Mouse (Mus musculus) frontal cortex, adult 2 months (tissue): ENCODE measurements around the gene Ugt1a6b. TPM values are rescaled to one million over a fixed set of nuclear protein-coding genes. Genes with fewer than 3 reads are reported as not detected.
A peak's percentile ranks its signal among the peaks of the same experiment; 100 is the strongest.
"Not testable (repeated sequence)": the region's sequence is repeated elsewhere in the genome, so short reads cannot be mapped to it uniquely, and the experiment has no call there.

ENCODE experiments used
- DNase-seq, 2 experiments: peaks; one replicate each; pipeline ENCODE4 v3.0.0; 2022; ENCODE audit warnings: low spot score in 1 of 2; ENCODE audit errors: extremely low spot score in 1 of 2
- polyA plus RNA-seq: library from polyadenylated mRNA; depleted of rRNA; stranded (reverse); fragments of >200 nt; gene quantifications from 2 replicates; pipeline ENCODE4 v1.2.3, GENCODE M21; 2012; rRNA removed

Ugt1a6b gene
- polyA plus RNA-seq: 0.06 and 0.08 TPM in 2 replicates

- DNase-seq: not testable (repeated sequence)
Observed at GRCm38 (mm10) chr1:88103019-88103418, at the start of gene Ugt1a6b. Gene Ugt1a6b, plus strand, starts transcription at chr1:88103252.

GRCm38 (mm10) chr1:88055088-88055487, 48.0 kb upstream of the Ugt1a6b start, which contains the start of gene Ugt1a10:
Gene Ugt1a10, plus strand, starts transcription at chr1:88055388.
- DNase-seq: no peak

GRCm38 (mm10) chr1:88066472-88067102, 36.5 kb upstream of the Ugt1a6b start:
- not testable (repeated sequence) for DNase-seq

- no peak for DNase-seq
Observed at GRCm38 (mm10) chr1:88070495-88070894, 32.6 kb upstream of the Ugt1a6b start, which contains the start of gene Ugt1a9. Gene Ugt1a9, plus strand, starts transcription at chr1:88070800.

- no peak for DNase-seq
Observed at GRCm38 (mm10) chr1:88070902-88071301, 32.1 kb upstream of the Ugt1a6b start.

GRCm38 (mm10) chr1:88074471-88074870, 28.6 kb upstream of the Ugt1a6b start:
- no peak for DNase-seq

GRCm38 (mm10) chr1:88077128-88077527, 25.9 kb upstream of the Ugt1a6b start:
- DNase-seq: no peak

GRCm38 (mm10) chr1:88081670-88082069, 21.4 kb upstream of the Ugt1a6b start:
- DNase-seq: no peak

- DNase-seq: no peak
Observed at GRCm38 (mm10) chr1:88086125-88086524, 16.9 kb upstream of the Ugt1a6b start.

GRCm38 (mm10) chr1:88087513-88087912, 15.5 kb upstream of the Ugt1a6b start, which contains the start of gene Ugt1a8:
Gene Ugt1a8, plus strand, starts transcription at chr1:88087813.
- no peak for DNase-seq

- DNase-seq: no peak
Observed at GRCm38 (mm10) chr1:88092341-88092740, 10.7 kb upstream of the Ugt1a6b start.

GRCm38 (mm10) chr1:88094270-88094676, 8.8 kb upstream of the Ugt1a6b start:
- not testable (repeated sequence) for DNase-seq

- DNase-seq: peak in 1 of 2 experiments; percentile 1
Observed at GRCm38 (mm10) chr1:88094941-88095492, 8.0 kb upstream of the Ugt1a6b start, which contains the start of gene Ugt1a7c. Gene Ugt1a7c, plus strand, starts transcription at chr1:88095062.

- not testable (repeated sequence) for DNase-seq
Observed at GRCm38 (mm10) chr1:88098546-88098945, 4.5 kb upstream of the Ugt1a6b start.

- not testable (repeated sequence) for DNase-seq
Observed at GRCm38 (mm10) chr1:88099691-88100090, 3.4 kb upstream of the Ugt1a6b start.

- peak in 1 of 2 experiments; percentile 1 for DNase-seq
Observed at GRCm38 (mm10) chr1:88103697-88104468, 831 bp downstream of the Ugt1a6b start.

GRCm38 (mm10) chr1:88104667-88105430, 1.8 kb downstream of the Ugt1a6b start:
- no peak for DNase-seq

- DNase-seq: no peak
Observed at GRCm38 (mm10) chr1:88105656-88106055, 2.6 kb downstream of the Ugt1a6b start.

GRCm38 (mm10) chr1:88109027-88109557, 6.0 kb downstream of the Ugt1a6b start:
- DNase-seq: not testable (repeated sequence)

- not testable (repeated sequence) for DNase-seq
Observed at GRCm38 (mm10) chr1:88109604-88110003, 6.6 kb downstream of the Ugt1a6b start.
